Mouse (Mus musculus) intestine, embryonic 14.5 days (tissue): ENCODE data around the gene Abhd15. TPM values are rescaled to one million over a fixed set of nuclear protein-coding genes. Genes with fewer than 3 reads are reported as not detected.

Source experiments
- ATAC-seq: fragments of 200-750 bp; cut with Nextera tagmentation; replicated peaks from 2 replicates; pipeline ENCODE4 v1.8.0; 2017; ENCODE audit warnings: low read depth, moderate number of reproducible peaks, moderate TSS enrichment, moderate library complexity; ENCODE audit not compliant: low FRiP score, low TSS enrichment
- DNase-seq: peaks from one replicate; pipeline ENCODE4 v3.0.0-alpha.2; 2018; ENCODE audit warnings: low spot score
- H3K27ac ChIP-seq: fragments of 300-500 bp; sonication (generic); 2 replicates; pipeline ENCODE4 v1.5.1; 2014; ENCODE audit warnings: low read depth, mild to moderate bottlenecking, control low read depth
- H3K27me3 ChIP-seq: fragments of 300-500 bp; sonication (generic); replicated peaks from 2 replicates; pipeline ENCODE4 v1.6.1; 2014; ENCODE audit warnings: low read length, control low read depth; ENCODE audit not compliant: control insufficient read depth, insufficient read depth
- H3K36me3 ChIP-seq: fragments of 300-500 bp; sonication (generic); 2 replicates; pipeline ENCODE4 v1.6.1; 2014; ENCODE audit warnings: low read length, control low read depth; ENCODE audit not compliant: control insufficient read depth, insufficient read depth
- H3K4me1 ChIP-seq: fragments of 300-500 bp; sonication (generic); replicated peaks from 2 replicates; pipeline ENCODE4 v1.6.1; 2014; ENCODE audit warnings: low read length, control low read depth, mixed read lengths; ENCODE audit not compliant: control insufficient read depth, insufficient read depth
- H3K4me2 ChIP-seq: fragments of 300-500 bp; sonication (generic); 2 replicates; pipeline ENCODE4 v1.6.1; 2014; ENCODE audit warnings: low read length
- H3K4me3 ChIP-seq: fragments of 300-500 bp; sonication (generic); 2 replicates; pipeline ENCODE4 v1.5.1; 2014; ENCODE audit warnings: low read depth, low read length, control low read depth, mixed read lengths
- H3K9ac ChIP-seq: fragments of 300-500 bp; sonication (generic); 2 replicates; pipeline ENCODE4 v1.6.1; 2014; ENCODE audit warnings: mild to moderate bottlenecking, low read length
- H3K9me3 ChIP-seq: fragments of 300-500 bp; sonication (generic); 2 replicates; pipeline ENCODE4 v1.6.1; 2016; ENCODE audit warnings: low read length, control low read depth; ENCODE audit not compliant: control insufficient read depth
- WGBS: fragments of 180-500 bp; shearing (Covaris S2); extraction: QIAGEN DNeasy Blood & Tissue Kit; methylation state at CpG from one replicate; pipeline ENCODE4 v1.1.7; 2014; 5-methylcytosine and 5-hydroxymethylcytosine counted together
- polyA plus RNA-seq: library from polyadenylated mRNA; unstranded; fragments of >200 nt; fragmentation: Nextera tagmentation; extraction: Ambion mirVana; gene quantifications from 2 replicates; pipeline ENCODE4 v1.2.1, GENCODE M21; 2014

Abhd15 gene
- polyA plus RNA-seq, 1 experiment from 2014 or later: 3.2 TPM

DNA sequence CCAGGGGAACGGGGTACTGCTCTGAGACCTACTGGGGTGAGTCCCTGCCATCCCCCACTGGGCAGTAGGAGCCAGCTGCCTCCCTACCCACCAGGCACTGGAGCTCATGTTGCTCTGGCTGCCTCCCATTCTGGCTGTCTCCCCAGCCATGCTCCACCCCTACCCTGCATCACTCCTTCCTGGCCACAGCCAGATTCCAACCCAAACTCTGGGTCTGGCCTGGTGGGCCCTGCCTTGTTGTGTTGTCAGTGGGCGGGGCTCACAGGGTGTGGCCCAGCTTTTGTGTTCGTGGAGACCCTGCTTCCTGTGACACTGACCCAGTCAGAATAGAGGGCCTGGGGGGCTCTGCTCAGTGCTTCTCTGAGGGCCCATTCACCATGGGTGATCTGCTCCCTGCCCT lies 11.4 kb upstream of the Abhd15 start:
- H3K27ac ChIP-seq: no peak overlapping the region
- H3K4me3 ChIP-seq: no peak overlapping the region
- no peak for ATAC-seq
- 68% methylated on average over 3 of the region's 3 CpGs for WGBS
- H3K4me2 ChIP-seq: no peak overlapping the region
- H3K9ac ChIP-seq: no peak overlapping the region
- peaks cover 87% of the 10 kb centered on the region for H3K36me3 ChIP-seq
- no peak for DNase-seq
- no peaks in the 10 kb centered on the region for H3K27me3 ChIP-seq
- no peaks in the 10 kb centered on the region for H3K9me3 ChIP-seq
- H3K4me1 ChIP-seq: peaks cover 4% of the 10 kb centered on the region

GRCm38 (mm10) chr11:77504377-77504776 lies 10.5 kb upstream of the Abhd15 start:
- H3K36me3 ChIP-seq: peaks cover 88% of the 10 kb centered on the region

GRCm38 (mm10) chr11:77505291-77505980 lies 9.5 kb upstream of the Abhd15 start:
- 91% methylated on average over 22 of the region's 22 CpGs for WGBS
- no peak overlapping the region for H3K27ac ChIP-seq
- H3K36me3 ChIP-seq: peaks cover 83% of the 10 kb centered on the region
- H3K9ac ChIP-seq: no peak overlapping the region
- DNase-seq (no peak), ATAC-seq (no peak)
- H3K9me3 ChIP-seq: no peaks in the 10 kb centered on the region
- no peaks in the 10 kb centered on the region for H3K27me3 ChIP-seq
- no peak overlapping the region for H3K4me3 ChIP-seq
- no peak overlapping the region for H3K4me2 ChIP-seq
- H3K4me1 ChIP-seq: peaks cover 5% of the 10 kb centered on the region

More at GRCm38 (mm10) chr11:77504377-77504776, 10.5 kb upstream of the Abhd15 start:
- 94% methylated on average over 19 of the region's 19 CpGs for WGBS
- no peak overlapping the region for H3K4me2 ChIP-seq
- no peaks in the 10 kb centered on the region for H3K9me3 ChIP-seq
- peaks cover 5% of the 10 kb centered on the region for H3K4me1 ChIP-seq
- H3K27me3 ChIP-seq: no peaks in the 10 kb centered on the region
- ATAC-seq (no peak), DNase-seq (no peak)
- H3K4me3 ChIP-seq: no peak overlapping the region
- no peak overlapping the region for H3K9ac ChIP-seq
- H3K27ac ChIP-seq: no peak overlapping the region

- Histone ChIP-seq H3K27ac (no peak overlapping the region), H3K4me1 (peaks cover 5% of the 10 kb centered on the region; the same call in 1 of the 2 replicates), H3K36me3 (peaks cover 74% of the 10 kb centered on the region), H3K9me3 (no peaks in the 10 kb centered on the region), H3K4me2 (no peak overlapping the region), H3K9ac (no peak overlapping the region), H3K4me3 (no peak overlapping the region), H3K27me3 (no peaks in the 10 kb centered on the region)
- DNase-seq (no peak), ATAC-seq (no peak)
- WGBS: 87% methylated on average over 14 of the region's 14 CpGs
These were observed 8.6 kb upstream of the Abhd15 start for GRCm38 (mm10) chr11:77506273-77506672.

DNA sequence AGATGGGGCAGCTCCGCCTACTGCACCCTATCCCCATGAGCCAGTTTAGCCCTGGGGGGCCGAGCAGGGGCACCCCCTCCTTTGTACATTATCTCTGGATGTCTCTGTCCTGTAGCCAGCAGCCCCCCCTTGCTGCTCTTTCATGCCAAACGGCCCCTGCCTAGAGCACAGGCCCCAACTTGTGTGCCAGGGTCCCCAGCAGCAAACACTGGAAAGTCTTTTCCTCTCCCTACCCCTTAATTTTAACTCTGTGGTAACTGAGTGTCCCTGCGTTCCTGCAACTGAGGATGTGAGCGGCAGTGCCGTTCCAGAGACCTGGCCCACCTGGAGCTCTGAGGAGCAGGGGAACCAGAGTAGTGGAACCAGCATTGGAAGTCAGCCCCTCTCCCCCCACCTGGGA lies 8.0 kb upstream of the Abhd15 start:
- DNase-seq (no peak), ATAC-seq (no peak)
- Histone ChIP-seq H3K4me2 (no peak overlapping the region), H3K4me3 (no peak overlapping the region), H3K4me1 (peaks cover 5% of the 10 kb centered on the region; the same call in 1 of the 2 replicates), H3K9ac (no peak overlapping the region), H3K36me3 (peaks cover 68% of the 10 kb centered on the region), H3K9me3 (no peaks in the 10 kb centered on the region), H3K27ac (no peak overlapping the region), H3K27me3 (no peaks in the 10 kb centered on the region)
- whole genome bisulfite sequencing: 84% methylated on average over 6 of the region's 6 CpGs

DNA sequence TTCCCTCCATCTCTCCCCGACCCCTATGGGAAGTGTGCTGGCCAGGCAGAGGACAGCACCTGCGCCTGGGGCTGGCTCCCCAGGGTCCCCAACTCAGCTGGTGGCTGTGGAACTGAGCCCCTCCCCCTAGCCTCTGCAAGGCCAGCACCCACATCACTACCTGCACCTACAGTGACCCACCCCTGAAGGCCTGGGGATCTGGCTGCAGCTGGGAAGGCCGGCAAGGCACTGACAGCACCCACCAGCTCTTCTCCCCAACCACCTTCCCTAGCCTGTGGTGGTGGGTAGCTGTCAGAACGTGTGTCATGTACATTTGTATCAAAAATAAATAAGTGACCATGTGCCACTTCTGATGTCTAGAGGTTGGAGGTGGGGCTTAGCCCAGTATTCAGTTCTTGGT lies 7.5 kb upstream of the Abhd15 start:
- H3K27ac ChIP-seq: no peak overlapping the region
- H3K4me1 ChIP-seq: peaks cover 9% of the 10 kb centered on the region
- no peak overlapping the region for H3K4me2 ChIP-seq
- no peaks in the 10 kb centered on the region for H3K9me3 ChIP-seq
- no peak for DNase-seq
- no peak overlapping the region for H3K4me3 ChIP-seq
- H3K27me3 ChIP-seq: no peaks in the 10 kb centered on the region
- peaks cover 63% of the 10 kb centered on the region for H3K36me3 ChIP-seq
- H3K9ac ChIP-seq: no peak overlapping the region
- no peak for ATAC-seq
- WGBS: 63% methylated on average over 4 of the region's 4 CpGs

DNA sequence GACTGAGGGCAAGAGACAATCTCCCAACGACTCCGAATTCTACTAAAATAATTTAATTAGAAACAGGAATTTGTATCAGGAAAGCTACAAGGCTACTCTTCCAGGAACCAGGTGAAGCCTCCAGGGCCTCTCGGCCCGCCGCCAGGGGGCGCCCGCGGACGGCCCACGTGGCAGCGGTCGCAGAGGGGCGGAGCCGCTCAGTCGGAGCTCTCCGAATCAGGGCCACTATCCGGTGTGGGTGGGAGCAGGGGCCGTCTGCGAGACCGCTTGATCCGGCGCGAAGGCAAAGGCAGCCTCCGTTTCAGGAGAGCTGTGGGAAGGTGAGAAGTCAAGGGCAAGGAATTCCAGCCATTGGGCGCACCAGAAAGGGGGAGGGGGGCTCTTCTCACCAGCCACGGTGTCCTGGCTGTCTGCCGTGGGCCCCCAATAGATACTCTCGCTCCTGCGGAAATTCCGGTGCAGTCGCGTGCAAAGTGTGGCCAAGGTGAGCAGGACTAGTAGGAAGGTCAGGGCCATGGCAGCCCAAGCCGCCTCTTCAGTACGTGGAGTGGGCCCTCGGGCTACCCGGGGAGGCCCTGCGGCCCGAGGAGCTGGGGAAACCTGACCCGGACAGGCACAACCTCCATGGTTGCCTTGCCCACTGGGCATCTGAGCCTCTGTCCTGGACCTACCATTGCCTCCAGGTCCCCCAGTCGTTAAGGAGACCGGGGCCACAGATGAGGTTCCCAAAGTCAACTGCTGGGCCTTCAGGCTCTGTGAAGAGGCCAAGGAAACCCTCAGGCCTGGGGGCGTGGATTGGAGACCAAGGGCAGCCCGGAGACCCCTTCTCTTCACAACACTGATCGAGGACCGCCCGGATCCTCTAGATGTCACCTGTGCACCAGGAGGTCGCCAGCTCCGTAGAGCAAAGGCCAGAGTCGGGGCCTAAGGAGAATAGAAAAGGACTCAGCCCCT lies 6.6 kb upstream of the Abhd15 start:
- 20% methylated on average over 48 of the region's 49 CpGs for WGBS
- H3K27ac ChIP-seq: no peak overlapping the region

DNA sequence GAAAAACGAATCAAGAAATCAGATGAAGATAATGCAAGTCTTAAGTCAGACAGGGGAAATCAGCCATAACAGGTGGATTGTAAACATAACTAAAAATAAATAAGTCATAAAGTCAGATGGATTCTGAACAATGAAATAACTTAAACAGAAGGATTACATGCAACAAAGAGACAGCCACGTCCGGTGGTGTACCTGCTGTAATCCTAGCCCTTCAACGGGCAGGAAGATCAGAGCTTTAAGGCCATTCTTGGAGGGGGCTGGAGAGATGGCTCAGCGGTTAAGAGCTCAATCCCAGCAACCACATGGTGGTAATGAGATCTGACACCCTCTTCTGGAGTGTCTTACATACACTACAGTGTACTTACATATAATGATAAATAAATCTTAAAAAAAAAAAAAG lies 3.6 kb upstream of the Abhd15 start:
- H3K36me3 ChIP-seq: peaks cover 24% of the 10 kb centered on the region
- 79% methylated on average over 5 of the region's 5 CpGs for WGBS
- H3K9me3 ChIP-seq: no peaks in the 10 kb centered on the region
- no peak overlapping the region for H3K4me2 ChIP-seq
- peaks cover 12% of the 10 kb centered on the region for H3K27me3 ChIP-seq
- ATAC-seq: no peak
- H3K27ac ChIP-seq: no peak overlapping the region
- DNase-seq: no peak
- no peak overlapping the region for H3K4me3 ChIP-seq
- H3K4me1 ChIP-seq: peaks cover 25% of the 10 kb centered on the region
- H3K9ac ChIP-seq: no peak overlapping the region

More for the DNA sequence above, 6.6 kb upstream of the Abhd15 start:
- Histone ChIP-seq H3K4me2 (peak overlapping the region; percentile 55), H3K27me3 (no peaks in the 10 kb centered on the region), H3K36me3 (peaks cover 54% of the 10 kb centered on the region), H3K4me1 (peaks cover 10% of the 10 kb centered on the region), H3K9ac (peak overlapping the region; percentile 18; the same call in 1 of the 2 replicates), H3K9me3 (no peaks in the 10 kb centered on the region), H3K4me3 (peak overlapping the region; percentile 22)
- DNase-seq (peak; percentile 91), ATAC-seq (peak; percentile 70)
